Mouse (Mus musculus) central nervous system, embryonic 11.5 days (tissue): ENCODE data around the gene Dda1. TPM values are rescaled to one million over a fixed set of nuclear protein-coding genes. Genes with fewer than 3 reads are reported as not detected.

Experiments
- polyA plus RNA-seq: library from polyadenylated mRNA; depleted of rRNA; stranded (reverse); fragments of >200 nt; gene quantifications from 2 replicates; pipeline ENCODE4 v1.2.3, GENCODE M21; 2012; rRNA removed

The Dda1 gene
- 70.7 and 98.5 TPM in 2 replicates for polyA plus RNA-seq

DNA sequence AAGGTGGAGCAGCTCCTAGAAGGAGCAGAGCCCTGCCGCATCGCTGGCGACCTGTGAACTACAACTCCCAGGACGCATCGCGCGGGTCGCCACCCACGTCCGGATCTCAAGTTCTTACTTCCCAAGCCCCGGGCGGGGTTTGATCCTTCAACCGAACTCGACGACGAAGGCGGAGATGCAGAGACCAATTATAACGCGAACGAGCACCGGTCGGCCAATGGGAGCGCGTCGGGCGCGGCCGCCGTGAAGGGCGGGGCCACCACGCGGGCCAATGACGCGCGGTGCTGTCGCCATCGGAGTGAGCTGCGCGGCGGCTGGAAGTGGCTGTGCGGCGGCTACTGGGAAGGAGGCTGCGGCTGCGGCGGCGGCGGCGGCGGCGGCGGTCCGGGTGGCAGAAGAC lies at the start of gene Dda1:
TSS of gene Dda1 (plus strand) at position 284 of the 400 bp plus-strand sequence.

DNA sequence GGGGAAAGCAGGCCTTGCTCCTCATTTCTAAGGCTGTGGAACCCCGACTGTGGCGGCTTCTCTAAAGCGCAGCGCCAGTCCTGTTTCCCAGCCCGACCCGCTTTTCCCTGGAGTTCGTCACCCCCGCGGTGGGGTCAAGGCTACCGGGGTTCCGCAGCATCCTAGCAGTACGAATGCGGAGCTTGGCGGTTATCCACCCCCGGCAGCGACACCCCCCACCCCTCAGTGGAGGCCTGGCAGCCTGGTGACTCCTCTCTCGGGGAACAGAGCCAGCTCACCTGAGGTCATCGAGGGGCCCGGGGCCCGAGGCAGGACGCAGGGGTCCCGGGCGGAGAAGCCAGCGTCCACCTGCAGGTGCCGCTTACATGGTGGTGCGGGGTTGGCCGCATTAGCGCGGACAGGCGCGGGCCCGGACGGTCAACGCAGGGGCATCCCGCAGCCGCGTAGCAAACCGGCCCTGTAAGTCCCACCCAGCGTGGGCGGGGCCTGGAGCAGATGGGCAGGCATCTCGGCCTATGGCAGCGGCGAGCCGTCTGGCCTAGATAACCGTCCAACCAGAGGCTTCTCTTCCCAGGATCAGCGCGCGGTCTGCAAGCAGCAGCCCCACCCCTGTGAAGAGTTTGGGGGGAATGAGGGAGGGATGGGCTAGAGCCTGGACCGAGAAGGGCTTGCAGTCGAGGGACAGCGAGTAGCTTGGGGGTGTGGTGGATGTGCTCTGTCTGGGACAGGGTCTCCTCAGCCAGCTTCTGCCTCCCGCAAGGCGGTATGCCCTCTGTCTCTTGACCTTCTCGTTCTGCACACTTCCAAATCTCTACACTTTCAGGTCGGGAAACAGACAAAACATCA lies 5.6 kb upstream of the Dda1 start, which contains the start of gene Abhd8:
TSS of gene Abhd8 (minus strand) at position 468 of the 846 bp plus-strand sequence.

DNA sequence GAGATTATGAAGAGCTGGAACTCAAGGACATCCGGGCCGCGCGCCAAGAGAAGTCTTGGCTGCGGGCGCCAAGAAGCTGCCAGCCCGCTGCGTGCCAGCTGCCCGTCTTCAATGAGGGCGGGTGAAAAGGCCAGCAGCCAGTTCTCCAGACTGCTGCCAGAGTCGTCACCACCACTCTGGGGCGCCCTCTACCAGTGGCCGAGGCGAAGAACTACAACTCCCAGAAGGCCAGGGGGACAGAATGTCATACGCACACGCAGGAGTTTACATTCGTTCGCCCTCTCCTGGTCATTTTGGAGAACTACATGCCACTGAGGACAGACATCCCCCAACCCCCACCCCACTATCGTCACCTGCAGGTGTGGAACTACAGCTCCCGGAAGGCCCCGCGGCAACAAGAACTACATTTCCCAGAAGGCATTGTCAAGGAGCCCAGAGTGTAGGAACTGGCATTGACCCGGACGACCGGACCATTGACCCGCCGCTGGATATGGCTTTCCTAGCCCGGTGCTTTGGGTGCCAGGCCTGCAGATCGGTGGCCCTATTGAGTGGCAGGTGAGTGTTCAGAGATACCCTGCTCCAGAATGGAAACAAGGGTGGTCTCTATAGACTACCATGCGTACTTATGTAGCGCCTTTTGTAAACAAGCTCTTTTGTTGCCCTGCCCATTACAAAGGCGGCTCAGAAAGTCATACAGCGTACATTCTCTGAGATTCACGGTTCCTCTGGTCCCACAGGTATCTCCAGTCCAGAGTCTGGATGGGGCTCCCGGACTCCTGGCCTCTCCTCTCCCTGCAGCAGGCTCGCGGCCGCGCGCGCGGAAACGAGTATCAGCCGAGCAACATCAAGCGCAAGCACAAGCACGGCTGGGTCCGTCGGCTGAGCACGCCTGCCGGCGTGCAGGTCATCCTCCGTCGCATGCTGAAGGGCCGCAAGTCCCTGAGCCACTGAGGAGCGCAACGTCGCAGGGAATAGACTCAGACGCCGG lies 4.2 kb upstream of the Dda1 start, which contains the start of gene Mrpl34:
TSS of gene Mrpl34 (plus strand) at position 447 of the 988 bp plus-strand sequence.

DNA sequence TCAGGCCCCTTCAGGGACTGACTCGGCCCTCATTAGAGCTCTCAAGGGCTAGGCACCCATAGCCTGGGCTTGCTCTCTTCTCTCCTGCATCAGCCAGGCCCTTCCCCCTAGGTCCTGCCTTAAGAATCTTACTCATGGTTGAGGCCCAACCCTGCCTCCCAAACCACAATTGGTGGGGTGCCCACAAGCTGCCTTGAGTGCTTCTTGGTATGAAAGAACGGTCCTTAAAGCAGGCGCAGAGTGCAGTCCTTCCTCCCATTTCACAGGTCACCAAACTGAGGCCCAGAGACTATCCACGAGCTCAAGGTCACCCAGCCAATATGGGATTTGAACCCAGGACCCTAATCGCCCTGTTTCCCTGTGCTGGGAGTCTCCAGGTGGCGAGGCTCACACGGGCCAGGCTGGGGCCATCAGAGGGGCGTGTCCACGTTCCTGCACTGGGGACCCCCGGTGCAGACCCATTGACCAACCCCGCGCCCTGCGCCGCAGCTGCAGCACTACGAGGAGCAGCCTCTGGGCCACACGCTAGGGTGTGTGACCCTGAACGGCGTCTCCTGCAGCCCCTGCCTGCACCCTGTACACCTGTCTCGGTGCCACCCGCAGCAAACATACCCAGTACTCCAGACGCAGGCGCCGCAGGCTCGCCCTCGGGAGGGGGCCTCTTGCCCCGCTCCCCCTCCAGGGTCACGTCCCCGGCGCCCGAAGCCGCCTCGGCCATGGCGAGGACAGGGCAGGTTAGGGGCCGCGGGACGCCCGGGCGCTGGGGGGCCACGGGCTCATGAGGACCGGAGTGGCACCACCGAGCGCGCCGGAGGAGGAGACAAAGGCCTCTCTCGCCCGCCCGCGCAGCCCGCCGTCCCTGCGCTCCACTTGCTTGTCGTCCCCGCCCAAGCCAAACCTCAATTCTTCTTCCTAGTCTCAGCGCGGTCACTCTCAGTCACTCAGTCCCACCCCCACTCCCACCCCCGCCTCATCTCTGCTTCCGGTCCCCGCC lies 16.4 kb downstream of the Dda1 start, which contains the start of gene Ano8:
TSS of gene Ano8 (minus strand) at position 822 of the 994 bp plus-strand sequence.

DNA sequence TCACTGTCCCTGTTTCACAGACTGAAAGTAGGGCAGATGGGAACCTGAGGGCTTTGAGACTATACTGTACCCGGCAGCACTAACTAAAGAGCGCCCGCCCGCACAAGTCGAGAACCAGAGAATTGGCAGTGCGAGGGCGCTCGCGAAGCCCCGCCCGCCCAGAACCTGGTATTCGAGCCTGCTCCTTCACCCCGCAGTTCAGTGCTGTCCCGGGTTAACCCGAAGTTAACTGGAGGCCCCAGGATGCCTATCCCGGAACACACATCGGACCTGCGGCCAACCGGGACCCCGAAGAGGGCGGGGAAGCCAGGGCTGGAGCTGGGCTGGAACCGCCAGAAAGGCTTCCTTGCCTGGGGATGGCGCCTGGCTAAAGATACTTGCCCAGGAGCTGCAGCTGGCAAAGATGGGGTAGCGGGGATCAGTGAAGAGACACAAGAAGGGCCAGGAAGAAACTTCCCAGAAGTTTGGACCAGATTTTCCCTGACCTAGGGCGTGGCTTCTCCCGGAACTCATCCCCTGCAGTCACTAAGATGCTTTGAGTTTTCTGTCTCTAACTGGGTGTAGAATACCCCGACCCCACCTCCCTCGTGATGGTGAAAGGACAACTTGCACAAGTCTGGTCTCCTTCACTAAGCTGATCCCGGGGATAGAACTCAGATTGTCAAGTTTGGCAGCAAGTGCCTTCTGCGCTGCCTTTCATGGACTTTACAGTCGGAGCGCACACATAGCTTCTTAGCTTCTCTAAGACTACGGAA lies 18.9 kb downstream of the Dda1 start, which contains the start of gene Gtpbp3:
TSS of gene Gtpbp3 (plus strand) at position 413 of the 755 bp plus-strand sequence.

DNA sequence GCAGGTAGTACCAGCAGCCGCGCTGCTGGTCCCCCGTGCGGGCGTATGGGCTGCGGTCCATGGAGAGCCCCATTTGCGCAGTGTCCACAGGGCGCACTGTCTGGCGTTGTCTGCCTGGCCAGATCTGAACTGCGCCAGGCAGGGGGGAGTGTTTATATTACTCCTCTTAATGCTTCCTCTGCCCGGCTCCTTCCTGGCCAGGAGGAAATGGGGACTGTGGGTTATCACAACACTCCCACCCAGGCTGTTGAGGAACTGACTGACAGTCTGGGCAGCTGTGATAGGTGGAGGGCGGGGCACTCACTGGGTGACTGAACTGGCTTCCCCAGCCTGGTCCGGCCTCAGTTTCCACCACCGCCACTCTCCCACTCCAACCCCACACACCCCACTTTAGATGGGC lies 42.6 kb downstream of the Dda1 start, which contains the start of gene Plvap:
TSS of gene Plvap (minus strand) at position 109 of the 400 bp plus-strand sequence.

DNA sequence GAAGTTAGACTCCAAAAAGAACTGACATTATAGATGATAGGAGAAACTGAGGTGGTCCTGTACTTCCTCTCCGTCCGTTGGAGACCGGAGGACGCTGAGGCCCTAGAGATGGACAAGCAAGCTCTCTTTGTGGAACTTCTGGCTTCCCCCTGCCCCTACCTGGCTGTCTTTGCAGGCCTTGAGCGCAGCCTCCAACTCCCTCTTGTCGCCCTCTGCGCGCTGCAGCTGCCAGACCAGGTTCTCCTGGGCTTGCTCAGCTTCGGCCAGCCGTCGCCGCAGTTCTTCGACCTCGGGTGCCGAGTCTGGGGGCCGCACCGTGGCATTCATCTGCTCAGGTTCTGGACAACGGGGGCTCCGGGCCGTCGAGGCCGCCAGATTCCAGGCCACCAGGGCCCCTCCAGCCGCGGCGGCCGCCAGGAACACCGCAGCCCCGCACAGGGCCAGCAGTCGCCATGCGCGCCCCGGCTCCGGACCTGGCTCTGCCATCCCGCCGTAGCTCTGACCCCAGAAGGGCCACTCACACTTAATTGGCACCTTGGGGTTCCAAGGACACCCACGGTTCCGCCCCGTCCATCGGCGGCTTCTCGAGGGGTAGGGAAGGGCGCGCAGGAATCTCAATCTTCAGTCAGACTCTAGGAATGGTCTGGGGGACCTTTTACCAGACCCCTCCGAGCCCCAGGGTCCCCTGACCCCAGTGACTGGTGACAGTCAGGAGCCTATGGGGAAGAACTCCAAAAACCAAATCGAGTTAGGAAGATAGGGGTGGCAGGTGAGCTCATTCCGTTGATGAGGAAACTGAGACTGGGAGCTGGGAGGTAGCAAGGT lies 56.4 kb downstream of the Dda1 start, which contains the start of gene Ccdc194:
TSS of gene Ccdc194 (minus strand) at position 486 of the 825 bp plus-strand sequence.

Other genes with a start within 250 kb of the Dda1 start
- 33.5 and 37.4 TPM in 2 replicates for gene Myo9b, start 196.5 kb upstream of the Dda1 start, polyA plus RNA-seq
- 40.0 and 52.5 TPM in 2 replicates for gene Haus8, start 196.3 kb upstream of the Dda1 start, polyA plus RNA-seq
- gene Use1, start 102.4 kb upstream of the Dda1 start, polyA plus RNA-seq, result 132 and 143 TPM in 2 replicates
- 1.9 and 2.5 TPM in 2 replicates for gene Ocel1, start 97.9 kb upstream of the Dda1 start, polyA plus RNA-seq
- gene Nr2f6, start 87.2 kb upstream of the Dda1 start, polyA plus RNA-seq, result 71.4 and 73.9 TPM in 2 replicates
- gene Ushbp1, start 73.4 kb upstream of the Dda1 start, polyA plus RNA-seq, result 7.8 and 7.9 TPM in 2 replicates
- 128 and 175 TPM in 2 replicates for gene Babam1, start 72.3 kb upstream of the Dda1 start, polyA plus RNA-seq
- gene Ankle1, start 63.2 kb upstream of the Dda1 start, polyA plus RNA-seq, result 46.1 and 53.5 TPM in 2 replicates
- gene Abhd8, start 5.5 kb upstream of the Dda1 start, polyA plus RNA-seq, result 63.1 and 67.7 TPM in 2 replicates
- gene Mrpl34, start 4.2 kb upstream of the Dda1 start, polyA plus RNA-seq, result 82.2 and 83.9 TPM in 2 replicates
- gene Ano8, start 16.8 kb downstream of the Dda1 start, polyA plus RNA-seq, result 64.5 and 107 TPM in 2 replicates
- 30.7 and 37.4 TPM in 2 replicates for gene Gtpbp3, start 18.9 kb downstream of the Dda1 start, polyA plus RNA-seq
- gene Plvap, start 42.6 kb downstream of the Dda1 start, polyA plus RNA-seq, result 29.5 and 39.7 TPM in 2 replicates
- 0.48 and 0.52 TPM in 2 replicates for gene Ccdc194, start 56.5 kb downstream of the Dda1 start, polyA plus RNA-seq
- gene Bst2, start 68.3 kb downstream of the Dda1 start, polyA plus RNA-seq, result 15.8 and 19.0 TPM in 2 replicates
- 62.6 and 71.2 TPM in 2 replicates for gene Mvb12a, start 73.7 kb downstream of the Dda1 start, polyA plus RNA-seq
- 0.22 and 0.23 TPM in 2 replicates for gene Tmem221, start 89.7 kb downstream of the Dda1 start, polyA plus RNA-seq
- gene Nxnl1, start 97.4 kb downstream of the Dda1 start, polyA plus RNA-seq, result not detected in 2 replicates
- gene Slc27a1, start 99.7 kb downstream of the Dda1 start, polyA plus RNA-seq, result 50.4 and 64.7 TPM in 2 replicates
- 126 and 164 TPM in 2 replicates for gene Pgls, start 123.0 kb downstream of the Dda1 start, polyA plus RNA-seq
- gene Fam129c, start 128.4 kb downstream of the Dda1 start, polyA plus RNA-seq, result 6.1 and 12.4 TPM in 2 replicates
- 65.9 and 99.7 TPM in 2 replicates for gene Colgalt1, start 141.8 kb downstream of the Dda1 start, polyA plus RNA-seq
- gene Unc13a, start 202.6 kb downstream of the Dda1 start, polyA plus RNA-seq, result 15.4 and 19.3 TPM in 2 replicates
- gene Jak3, start 207.1 kb downstream of the Dda1 start, polyA plus RNA-seq, result 3.5 TPM in 2 replicates
- gene Insl3, start 220.0 kb downstream of the Dda1 start, polyA plus RNA-seq, result 0.57 and 1.1 TPM in 2 replicates
- gene B3gnt3, start 232.6 kb downstream of the Dda1 start, polyA plus RNA-seq, result 0.40 and 0.66 TPM in 2 replicates